Mouse (Mus musculus): ENCODE results near the gene Mdm2. TPM values are rescaled to one million over a fixed set of nuclear protein-coding genes. Genes with fewer than 3 reads are reported as not detected.
"Not testable (repeated sequence)": the region's sequence is repeated elsewhere in the genome, so short reads cannot be mapped to it uniquely, and the experiment has no call there.

Gene Mdm2
- total RNA-seq, 2 experiments from 2014 or later, result 80.3 to 89.1 TPM

- ATAC-seq (ENCODE audit: poor library complexity, severe bottlenecking), result not testable (repeated sequence)
Observed at GRCm38 (mm10) chr10:117715654-117716053, 5.1 kb upstream of the Mdm2 start.

GRCm38 (mm10) chr10:117714928-117715500, 4.5 kb upstream of the Mdm2 start:
- ATAC-seq (ENCODE audit: poor library complexity, severe bottlenecking), result no peak

GRCm38 (mm10) chr10:117714048-117714545, 3.5 kb upstream of the Mdm2 start:
- no peak for ATAC-seq (ENCODE audit: poor library complexity, severe bottlenecking)

GRCm38 (mm10) chr10:117713466-117713865, 2.9 kb upstream of the Mdm2 start:
- no peak for ATAC-seq (ENCODE audit: poor library complexity, severe bottlenecking)

GRCm38 (mm10) chr10:117712871-117713270, 2.3 kb upstream of the Mdm2 start:
- no peak for ATAC-seq (ENCODE audit: poor library complexity, severe bottlenecking)

- no peak for ATAC-seq (ENCODE audit: poor library complexity, severe bottlenecking)
Observed at GRCm38 (mm10) chr10:117712191-117712754, 1.7 kb upstream of the Mdm2 start.

- ATAC-seq (ENCODE audit: poor library complexity, severe bottlenecking), result no peak
Observed at GRCm38 (mm10) chr10:117711408-117711807, 850 bp upstream of the Mdm2 start.

GRCm38 (mm10) chr10:117709930-117710603, 491 bp downstream of the Mdm2 start:
- peak; percentile 74 for ATAC-seq (ENCODE audit: poor library complexity, severe bottlenecking)

GRCm38 (mm10) chr10:117709326-117709830, 1.2 kb downstream of the Mdm2 start:
- 0 out of 2 replicates have a peak, but pooled peaks have one; percentile 17 for ATAC-seq (ENCODE audit: poor library complexity, severe bottlenecking)

GRCm38 (mm10) chr10:117708856-117709255, 1.7 kb downstream of the Mdm2 start:
- no peak for ATAC-seq (ENCODE audit: poor library complexity, severe bottlenecking)

- no peak for ATAC-seq (ENCODE audit: poor library complexity, severe bottlenecking)
Observed at GRCm38 (mm10) chr10:117708376-117708775, 2.2 kb downstream of the Mdm2 start.

- ATAC-seq (ENCODE audit: poor library complexity, severe bottlenecking), result no peak
Observed at GRCm38 (mm10) chr10:117707114-117707838, 3.3 kb downstream of the Mdm2 start.

GRCm38 (mm10) chr10:117706440-117706839, 4.1 kb downstream of the Mdm2 start:
- no peak for ATAC-seq (ENCODE audit: poor library complexity, severe bottlenecking)

- ATAC-seq (ENCODE audit: poor library complexity, severe bottlenecking), result no peak
Observed at GRCm38 (mm10) chr10:117705806-117706205, 4.8 kb downstream of the Mdm2 start.

GRCm38 (mm10) chr10:117704964-117705335, 5.6 kb downstream of the Mdm2 start:
- ATAC-seq (ENCODE audit: poor library complexity, severe bottlenecking), result no peak

- not testable (repeated sequence) for ATAC-seq (ENCODE audit: poor library complexity, severe bottlenecking)
Observed at GRCm38 (mm10) chr10:117704314-117704963, 6.1 kb downstream of the Mdm2 start.

GRCm38 (mm10) chr10:117703506-117703905, 7.1 kb downstream of the Mdm2 start:
- no peak for ATAC-seq (ENCODE audit: poor library complexity, severe bottlenecking)

GRCm38 (mm10) chr10:117702024-117702833, 8.3 kb downstream of the Mdm2 start:
- no peak for ATAC-seq (ENCODE audit: poor library complexity, severe bottlenecking)

GRCm38 (mm10) chr10:117701034-117701829, 9.3 kb downstream of the Mdm2 start:
- no peak for ATAC-seq (ENCODE audit: poor library complexity, severe bottlenecking)
